Mouse (Mus musculus) fibroblast of lung, adult 2 months (primary cell): ENCODE measurements around the gene Lce3d.
A peak's percentile ranks its signal among the peaks of the same experiment; 100 is the strongest.

Experiments used
- DNase-seq: peaks from one replicate; pipeline ENCODE4 v3.0.0-alpha.2; 2011; ENCODE audit warnings: low read depth

Gene Lce3d

GRCm38 (mm10) chr3:92957090-92957489 lies at the start of gene Lce3d:
Gene Lce3d, plus strand, starts transcription at chr3:92957390.
- DNase-seq, result no peak

DNA sequence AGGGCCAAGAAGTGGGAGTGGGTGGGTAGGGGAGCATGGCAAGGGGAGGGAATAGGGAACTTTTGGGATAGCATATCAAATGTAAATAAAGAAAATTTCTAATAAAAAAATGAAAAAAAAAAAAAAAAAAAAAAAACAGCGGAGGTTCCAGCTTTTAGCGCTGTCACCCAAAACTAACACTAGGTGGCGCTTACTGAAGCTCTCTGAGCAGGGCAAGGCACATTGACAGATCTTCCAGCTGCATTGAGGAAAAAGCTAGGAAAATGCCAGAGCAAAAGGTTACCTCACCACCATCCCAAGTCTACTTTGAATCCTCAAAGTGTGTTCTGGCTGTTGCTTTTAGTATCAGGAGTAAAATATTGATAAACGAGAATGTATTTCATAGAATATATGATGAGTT lies 49.6 kb upstream of the Lce3d start:
- DNase-seq, result peak; percentile 3

DNA sequence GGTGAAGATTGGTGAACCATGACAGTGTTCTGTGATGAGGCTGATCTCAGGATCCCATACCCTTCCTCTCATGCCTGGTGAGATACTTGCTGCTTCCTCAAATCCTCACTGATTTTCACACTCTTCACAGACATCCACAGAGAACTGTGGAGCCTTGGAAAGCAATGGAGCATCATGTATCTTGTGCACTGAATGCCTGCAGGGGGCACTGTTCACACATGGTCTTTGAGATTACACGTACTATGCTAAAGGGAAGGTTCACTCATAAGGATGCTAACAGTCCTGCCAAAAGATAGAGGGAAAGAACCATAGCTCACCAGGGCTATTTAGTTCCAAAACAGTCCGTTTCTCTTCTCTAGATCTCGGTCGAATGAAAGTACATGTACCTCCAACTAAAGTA lies 36.8 kb upstream of the Lce3d start:
- DNase-seq, result peak; percentile 10

- DNase-seq, result no peak
Observed at GRCm38 (mm10) chr3:92926130-92926529, 31.1 kb upstream of the Lce3d start, which contains the start of gene Lce3a. Gene Lce3a, minus strand, starts transcription at chr3:92926230.

DNA sequence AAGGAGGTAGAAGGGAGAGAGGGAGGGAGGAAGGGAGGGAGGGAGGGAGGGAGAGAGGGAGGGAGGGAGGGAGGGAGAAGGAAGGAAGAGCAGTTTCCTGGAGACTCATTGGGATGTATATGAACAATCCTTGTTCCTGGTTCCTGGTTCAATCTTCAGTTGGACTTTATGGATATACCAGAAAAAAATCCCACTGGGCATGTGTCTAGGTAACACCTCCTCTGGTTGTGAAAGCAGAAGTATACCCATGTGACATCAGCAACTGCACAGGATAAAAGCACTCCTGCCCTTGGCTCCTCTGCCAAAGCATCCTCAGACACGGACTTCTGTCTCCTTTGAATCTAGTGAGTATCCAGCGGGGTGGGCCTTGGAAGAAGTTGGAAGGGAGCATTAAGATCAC lies 24.5 kb upstream of the Lce3d start, which contains the start of gene Lce3b:
Gene Lce3b (plus strand): TSS at position 301 of the 400 bp plus-strand sequence.
- no peak for DNase-seq

DNA sequence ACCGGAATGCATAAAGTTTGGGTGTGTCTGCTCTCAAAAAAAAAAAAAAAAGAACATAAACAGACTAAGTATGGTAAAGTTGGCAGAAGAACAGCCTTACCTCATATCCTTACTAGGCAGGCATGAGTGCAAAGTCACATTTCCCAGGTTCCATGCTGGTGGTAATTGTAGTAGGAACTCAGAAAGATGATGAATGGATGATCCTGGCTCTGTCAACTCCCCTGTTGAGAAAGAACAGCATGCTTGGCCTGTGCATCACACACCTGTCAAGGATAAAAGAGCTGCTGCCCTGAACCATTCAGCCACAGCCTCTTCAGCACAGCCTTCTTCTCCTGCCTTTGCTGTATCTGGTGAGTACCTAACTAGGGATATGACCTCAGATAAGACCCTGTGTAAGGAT lies 13.0 kb upstream of the Lce3d start, which contains the start of gene Lce3c:
Gene Lce3c (plus strand): TSS at position 301 of the 400 bp plus-strand sequence.
- DNase-seq, result no peak

DNA sequence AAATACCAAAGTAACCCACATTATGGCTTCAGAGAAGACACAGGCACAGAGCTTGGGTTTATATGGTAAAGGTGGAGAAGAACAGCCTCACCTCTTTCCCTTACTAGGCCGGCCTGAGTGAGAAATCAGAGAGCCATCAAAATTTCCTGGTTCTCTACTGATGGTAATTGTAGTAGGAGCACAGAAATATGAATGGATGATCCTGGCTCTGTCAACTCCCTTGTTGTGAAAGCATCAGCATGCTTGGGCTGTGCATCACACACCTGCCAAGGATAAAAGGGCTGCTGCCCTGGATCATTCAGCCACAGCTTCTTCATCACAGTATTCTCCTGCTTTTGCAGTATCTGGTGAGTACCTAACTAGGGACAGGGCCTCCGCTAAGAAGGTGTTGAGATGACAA lies 9.6 kb downstream of the Lce3d start, which contains the start of gene Lce3e:
Gene Lce3e (plus strand): TSS at position 301 of the 400 bp plus-strand sequence.
- no peak for DNase-seq

DNA sequence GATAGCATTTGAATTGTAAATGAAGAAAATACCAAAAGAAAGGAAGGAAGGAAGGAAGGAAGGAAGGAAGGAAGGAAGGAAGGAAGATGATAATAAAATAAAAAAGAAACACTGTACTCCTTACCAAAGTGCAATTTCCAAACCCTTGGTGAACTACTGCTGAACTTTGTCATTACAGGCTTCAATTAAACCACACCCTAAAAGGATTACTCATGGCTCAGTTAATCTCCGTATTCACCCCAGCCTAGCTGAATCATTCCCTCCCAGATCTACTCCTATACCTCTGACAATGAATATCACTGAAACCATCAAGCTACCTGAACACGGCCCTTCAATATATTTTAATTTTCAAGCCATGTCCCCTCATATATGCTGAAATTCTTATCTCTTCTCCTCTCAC lies 21.3 kb downstream of the Lce3d start:
- DNase-seq, result no peak

DNA sequence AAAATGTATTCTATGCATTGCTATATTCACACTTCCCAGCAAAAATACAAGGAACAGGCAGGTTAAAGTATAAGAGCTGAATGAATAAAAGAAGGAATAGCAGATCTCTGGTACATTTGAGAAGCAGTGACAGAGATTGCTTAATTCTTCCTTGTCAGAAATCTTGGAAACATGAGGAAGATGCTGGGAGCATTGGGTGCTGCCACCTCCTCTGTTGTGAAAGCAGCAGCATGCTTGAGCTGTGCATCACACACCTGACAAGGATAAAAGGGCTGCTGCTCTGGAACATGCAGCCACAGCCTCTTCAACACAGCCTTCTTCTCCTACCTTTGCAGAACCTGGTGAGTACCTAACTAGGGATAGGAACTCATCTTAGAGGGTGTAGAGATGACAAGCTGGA lies 34.7 kb downstream of the Lce3d start, which contains the start of gene Lce3f:
Gene Lce3f (plus strand): TSS at position 301 of the 400 bp plus-strand sequence.
- DNase-seq, result no peak

- no peak for DNase-seq
Observed at GRCm38 (mm10) chr3:92998691-92999090, 41.5 kb downstream of the Lce3d start.

DNA sequence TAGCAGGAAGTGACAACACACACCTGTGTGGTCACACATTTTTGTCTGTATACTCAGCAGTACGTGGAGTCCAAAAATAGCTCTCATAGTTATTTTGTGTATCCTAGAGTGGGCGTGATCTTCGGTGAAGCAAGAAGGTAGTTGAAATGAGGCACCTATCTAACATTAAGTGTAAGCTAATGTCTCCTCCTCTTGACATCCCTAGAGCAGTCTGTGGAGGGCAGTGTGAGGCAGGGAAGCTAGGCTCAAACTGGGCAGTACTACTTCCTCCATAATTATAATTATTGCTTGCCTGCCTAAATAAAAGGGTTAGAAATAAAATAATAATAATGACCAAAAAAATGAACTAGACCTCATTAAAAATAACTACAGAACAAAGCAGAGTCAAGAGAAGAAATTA lies 43.4 kb downstream of the Lce3d start:
- no peak for DNase-seq

- no peak for DNase-seq
Observed at GRCm38 (mm10) chr3:93002843-93003242, 45.7 kb downstream of the Lce3d start.
